Comparison of ENCODE assay signal across 15 mouse cellular contexts in genomic region chr7:96981366-96981765, GRCm38 (mm10).
"Had no signal": no experiment of that assay in that cellular context is flagged by ENCODE, and none has a peak within 500 bp of the region (broad histone marks: within the 10 kb centered on the region; RNA-seq: fewer than 3 reads in every experiment).

No protein-coding gene starts in this region.

- H3K9ac ChIP-seq: neural tube, embryonic 15.5 days; stomach, embryonic 15.5 days had no signal

- H3K27ac ChIP-seq: neural tube, embryonic 15.5 days; stomach, embryonic 15.5 days; stomach, postnatal 0 days had no signal

- H3K4me2 ChIP-seq: neural tube, embryonic 15.5 days; stomach, embryonic 15.5 days had no signal

- DNase-seq: retina, postnatal 1 day; right cerebral cortex, adult 18-20 months; right cerebral cortex, postnatal 14 days; right cerebral cortex, postnatal 25 days; right cerebral cortex, postnatal 4 days; spleen, adult 18-20 months; thymus, adult 18-20 months; thymus, adult 2 months; thymus, postnatal 14 days; thymus, postnatal 25 days; thymus, postnatal 36 days; thymus, postnatal 4 days had no signal

- H3K36me3 ChIP-seq: neural tube, embryonic 15.5 days; stomach, embryonic 15.5 days had no signal

- H3K9me3 ChIP-seq: neural tube, embryonic 15.5 days; stomach, embryonic 15.5 days had no signal

- H3K4me3 ChIP-seq: neural tube, embryonic 15.5 days; stomach, embryonic 15.5 days had no signal

- H3K27me3 ChIP-seq: neural tube, embryonic 15.5 days; stomach, embryonic 15.5 days had no signal
